Mouse (Mus musculus) limb, embryonic 14.5 days (tissue): Measurements from ENCODE around the gene Defb21. TPM values are rescaled to one million over a fixed set of nuclear protein-coding genes. Genes with fewer than 3 reads are reported as not detected.

Experiments
- ATAC-seq: fragments of 200-750 bp; cut with Nextera tagmentation; 2 replicates; pipeline ENCODE4 v1.8.0; 2017; ENCODE audit warnings: low read depth, moderate number of reproducible peaks, moderate TSS enrichment; ENCODE audit not compliant: low FRiP score
- DNase-seq: peaks from one replicate; pipeline ENCODE4 v3.0.0-alpha.2; 2015; ENCODE audit warnings: low spot score
- H3K27ac ChIP-seq: fragments of 300-500 bp; sonication (generic); replicated peaks from 2 replicates; pipeline ENCODE4 v1.5.1; 2014; ENCODE audit warnings: low read depth, mild to moderate bottlenecking, low read length, moderate library complexity, mixed read lengths
- H3K27me3 ChIP-seq: fragments of 300-500 bp; sonication (generic); 2 replicates; pipeline ENCODE4 v1.6.1; 2014; ENCODE audit warnings: low read length, mixed read lengths; ENCODE audit not compliant: control insufficient read depth, insufficient read depth
- H3K36me3 ChIP-seq: fragments of 300-500 bp; sonication (generic); 2 replicates; pipeline ENCODE4 v1.6.1; 2014; ENCODE audit warnings: mild to moderate bottlenecking, low read length, moderate library complexity, mixed read lengths; ENCODE audit not compliant: control insufficient read depth, insufficient read depth
- H3K4me1 ChIP-seq: fragments of 300-500 bp; sonication (generic); 2 replicates; pipeline ENCODE4 v1.6.1; 2014; ENCODE audit warnings: antibody characterized with exemption, low read length, mixed read lengths; ENCODE audit not compliant: control insufficient read depth, insufficient read depth
- H3K4me2 ChIP-seq: fragments of 300-500 bp; sonication (generic); replicated peaks from 2 replicates; pipeline ENCODE4 v1.6.1; 2014; ENCODE audit warnings: low read depth, mild to moderate bottlenecking, low read length, moderate library complexity; ENCODE audit not compliant: severe bottlenecking
- H3K4me3 ChIP-seq: fragments of 300-500 bp; sonication (generic); replicated peaks from 2 replicates; pipeline ENCODE4 v1.5.1; 2014; ENCODE audit warnings: low read length
- H3K9ac ChIP-seq: fragments of 300-500 bp; sonication (generic); 2 replicates; pipeline ENCODE4 v1.6.1; 2014; ENCODE audit warnings: mild to moderate bottlenecking, low read depth, low read length, moderate library complexity; ENCODE audit not compliant: severe bottlenecking
- H3K9me3 ChIP-seq: fragments of 300-500 bp; sonication (generic); 2 replicates; pipeline ENCODE4 v1.6.1; 2016; ENCODE audit warnings: low read length; ENCODE audit not compliant: control insufficient read depth
- POLR2A ChIP-seq: fragments of 200-500 bp; IDR thresholded peaks from 2 replicates; pipeline ENCODE4 v1.8.0; 2012; ENCODE audit warnings: inconsistent platforms, mild to moderate bottlenecking, moderate library complexity, borderline replicate concordance; ENCODE audit not compliant: insufficient read depth, insufficient read length; ENCODE audit errors: extremely low read depth
- WGBS: fragments of 180-500 bp; shearing (Covaris S2); extraction: QIAGEN DNeasy Blood & Tissue Kit; methylation state at CpG from one replicate; pipeline ENCODE4 v1.1.7; 2014; 5-methylcytosine and 5-hydroxymethylcytosine counted together
- polyA plus RNA-seq, 2 experiments: library from polyadenylated mRNA; depleted of rRNA in 1 of 2; stranded (reverse) in 1 of 2; unstranded in 1 of 2; fragments of >200 nt; fragmentation: Nextera tagmentation in 1 of 2; extraction: Ambion mirVana in 1 of 2; gene quantifications; 2 replicates each; pipeline versions ENCODE4 v1.2.1 to v1.2.3; 2012 to 2014

Gene Defb21
- polyA plus RNA-seq (2012; rRNA removed) (not detected in 2 replicates), polyA plus RNA-seq (2014; fragmentation: Nextera tagmentation; extraction: Ambion mirVana) (not detected in 2 replicates)

DNA sequence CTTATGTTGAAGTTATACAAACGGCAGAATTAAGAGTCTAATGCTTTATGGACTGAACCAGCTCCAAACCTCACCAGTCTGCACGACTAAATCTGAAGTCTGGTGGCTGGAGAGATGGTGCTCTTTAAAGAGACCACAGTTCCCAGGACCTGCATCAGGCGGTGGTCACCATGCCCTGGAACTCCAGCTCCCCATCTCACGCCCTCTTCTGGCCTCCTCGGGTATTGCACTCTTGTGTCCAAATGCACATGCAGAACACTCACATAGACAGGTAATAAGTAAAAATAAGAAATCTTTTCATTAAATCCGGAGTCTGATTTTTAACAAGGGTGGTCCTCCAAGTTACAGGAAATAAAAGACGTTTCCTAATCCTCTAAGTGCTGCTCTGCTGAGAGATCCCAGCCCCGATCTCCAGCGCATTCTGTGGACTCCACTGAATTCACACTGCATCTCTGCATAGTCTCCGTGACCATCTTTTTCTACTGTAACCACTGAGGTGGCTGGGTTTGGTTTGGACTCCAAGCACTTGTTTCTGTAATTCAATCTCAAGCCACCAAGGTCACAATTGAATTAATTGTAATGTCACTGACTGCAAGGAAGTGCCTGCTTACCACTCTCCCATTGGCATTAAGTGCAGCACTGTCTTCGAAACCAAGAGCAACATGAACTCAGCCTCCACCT lies at the start of gene Defb21:
Defb21 (plus strand) TSS at position 631 of the 681 bp plus-strand sequence.
- Histone ChIP-seq H3K9ac (no peak within 1 kb of the TSS), H3K27ac (no peak within 1 kb of the TSS), H3K4me3 (no peak within 1 kb of the TSS), H3K4me2 (no peak within 1 kb of the TSS), H3K4me1 (no peaks in the 10 kb centered on the region), H3K9me3 (no peaks in the 10 kb centered on the region), H3K27me3 (no peaks in the 10 kb centered on the region), H3K36me3 (no peaks in the 10 kb centered on the region)
- DNase-seq (no peak), ATAC-seq (no peak)
- no peak for TF ChIP-seq POLR2A
- WGBS: 64% methylated on average over 11 of the region's 11 CpGs

DNA sequence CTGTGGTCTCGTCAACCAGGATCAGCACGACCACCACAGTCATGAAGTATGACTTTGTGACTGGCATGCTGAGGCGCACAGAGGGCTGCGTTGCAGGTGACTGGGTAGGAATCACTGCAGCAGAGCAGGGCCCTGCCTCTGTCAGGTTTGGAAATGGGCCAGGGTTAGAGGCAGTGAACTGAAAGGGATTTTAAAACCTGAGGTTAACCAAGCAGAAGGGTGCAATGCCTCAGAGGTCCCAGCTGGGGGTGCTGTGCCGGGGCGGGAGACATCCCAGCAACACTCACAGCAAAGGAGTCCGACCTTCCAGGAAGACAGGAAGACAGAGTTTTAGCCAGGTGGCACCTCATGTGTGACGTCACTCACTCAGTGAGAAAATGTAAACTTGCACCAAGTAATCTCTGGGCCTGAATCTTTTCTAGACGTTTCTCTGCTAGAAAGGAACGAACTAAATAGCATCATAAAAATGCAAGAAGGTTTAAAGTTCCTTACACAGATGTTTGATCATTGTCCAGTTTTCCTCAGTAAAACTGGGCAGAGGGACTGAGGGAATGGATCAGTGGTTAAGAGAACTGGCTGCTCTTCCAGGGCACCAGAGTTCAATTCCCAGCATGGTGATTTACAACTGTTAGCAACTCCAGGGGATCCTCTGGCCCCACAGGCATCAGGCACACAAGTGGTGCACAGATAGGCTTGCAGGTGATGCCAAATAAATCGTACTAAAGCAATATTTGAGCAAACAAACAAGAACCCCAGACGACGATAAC lies 32.4 kb upstream of the Defb21 start, which contains the start of gene Defb29:
Defb29 (minus strand) TSS at position 155 of the 767 bp plus-strand sequence.
- Histone ChIP-seq H3K36me3 (no peaks in the 10 kb centered on the region), H3K4me2 (no peak within 1 kb of the TSS), H3K9me3 (no peaks in the 10 kb centered on the region), H3K27ac (no peak within 1 kb of the TSS), H3K4me1 (no peaks in the 10 kb centered on the region), H3K4me3 (no peak within 1 kb of the TSS), H3K27me3 (no peaks in the 10 kb centered on the region), H3K9ac (no peak within 1 kb of the TSS)
- TF ChIP-seq POLR2A: no peak
- no peak; the same call in 1 of the 2 replicates for ATAC-seq
- DNase-seq: peak; percentile 13
- WGBS: 48% methylated on average over 13 of the region's 13 CpGs

DNA sequence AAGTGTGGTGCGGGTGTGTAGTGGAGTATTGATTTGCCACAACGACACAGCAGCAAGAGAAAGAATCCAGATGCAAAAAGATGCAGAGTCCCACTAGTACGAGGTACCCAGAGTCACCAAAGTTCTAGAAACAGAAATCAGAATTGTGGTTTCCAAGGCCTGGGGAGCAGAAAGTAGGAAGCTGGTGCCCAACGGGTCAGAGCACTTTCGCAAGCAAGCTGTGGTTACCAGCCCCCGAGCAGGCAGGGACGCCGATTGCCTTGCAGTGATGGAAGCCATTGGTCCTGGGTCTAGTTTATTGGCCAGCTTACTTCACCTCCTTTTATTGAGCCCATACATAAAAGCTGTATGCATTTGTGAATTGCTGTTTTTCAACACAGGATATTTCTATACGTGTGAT lies 30.6 kb upstream of the Defb21 start:
- Histone ChIP-seq H3K9ac (no peak overlapping the region), H3K27ac (no peak overlapping the region), H3K4me3 (no peak overlapping the region), H3K9me3 (no peaks in the 10 kb centered on the region), H3K36me3 (no peaks in the 10 kb centered on the region), H3K27me3 (no peaks in the 10 kb centered on the region), H3K4me1 (no peaks in the 10 kb centered on the region), H3K4me2 (no peak overlapping the region)
- 69% methylated on average over 9 of the region's 9 CpGs for WGBS
- no peak for TF ChIP-seq POLR2A
- ATAC-seq (no peak), DNase-seq (no peak)

DNA sequence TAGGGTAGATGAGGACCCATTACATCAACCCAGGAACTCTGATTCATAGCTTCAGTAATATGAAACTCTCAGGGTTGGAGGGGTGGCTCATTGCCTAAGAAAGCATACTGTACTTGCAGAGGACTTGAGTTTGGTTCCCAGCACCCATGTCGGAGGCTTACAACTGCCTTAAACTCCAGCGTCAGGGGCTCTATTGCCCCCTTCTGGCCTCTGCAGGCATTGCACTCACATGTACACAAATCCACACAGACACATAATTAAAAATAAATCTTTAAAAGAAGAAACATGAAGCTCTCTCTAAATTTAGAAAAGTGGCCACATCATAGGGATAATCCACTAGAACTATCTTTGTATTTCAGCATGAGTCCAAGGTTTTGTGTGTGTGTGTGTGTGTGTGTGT lies 29.6 kb upstream of the Defb21 start:
- 74% methylated on average over 2 of the region's 2 CpGs for WGBS
- H3K4me1 ChIP-seq: no peaks in the 10 kb centered on the region
- H3K9me3 ChIP-seq: no peaks in the 10 kb centered on the region

DNA sequence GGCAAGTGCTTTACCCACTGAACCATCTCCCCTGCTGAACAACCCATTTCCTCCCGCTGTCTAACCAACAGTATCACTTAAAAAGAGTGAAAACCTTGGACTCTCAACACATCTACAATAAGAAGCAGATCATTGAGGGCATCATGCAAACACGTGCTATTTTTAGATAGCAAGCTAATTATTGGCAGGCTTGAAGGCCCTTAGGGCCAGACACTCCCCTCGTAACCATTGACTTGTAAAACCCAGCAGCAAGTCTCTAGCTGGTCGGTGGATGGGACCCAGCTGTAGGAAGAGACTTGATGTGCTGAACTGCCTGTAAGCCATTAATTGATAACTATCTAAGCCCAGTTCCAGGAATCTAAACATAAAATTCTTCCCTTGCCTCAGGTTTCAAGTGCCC lies 29.1 kb upstream of the Defb21 start:
- no peaks in the 10 kb centered on the region for H3K9me3 ChIP-seq
- H3K4me2 ChIP-seq: no peak overlapping the region
- H3K36me3 ChIP-seq: no peaks in the 10 kb centered on the region
- TF ChIP-seq POLR2A: no peak
- H3K27me3 ChIP-seq: no peaks in the 10 kb centered on the region
- H3K4me1 ChIP-seq: no peaks in the 10 kb centered on the region
- H3K4me3 ChIP-seq: no peak overlapping the region
- no peak for DNase-seq
- 51% methylated on average over 4 of the region's 4 CpGs for WGBS
- ATAC-seq: no peak
- H3K9ac ChIP-seq: no peak overlapping the region
- no peak overlapping the region for H3K27ac ChIP-seq

More for the DNA sequence above, 29.6 kb upstream of the Defb21 start:
- ATAC-seq (no peak), DNase-seq (no peak)
- Histone ChIP-seq H3K4me3 (no peak overlapping the region), H3K4me2 (no peak overlapping the region), H3K27ac (no peak overlapping the region), H3K9ac (no peak overlapping the region), H3K27me3 (no peaks in the 10 kb centered on the region), H3K36me3 (no peaks in the 10 kb centered on the region)
- no peak for TF ChIP-seq POLR2A
